Mouse (Mus musculus): ENCODE results near the gene Aoc1. TPM values are rescaled to one million over a fixed set of nuclear protein-coding genes. Genes with fewer than 3 reads are reported as not detected.

The Aoc1 gene
- polyA plus RNA-seq, 1 experiment from 2014 or later: not detected

GRCm38 (mm10) chr6:48905606-48906005 is 32.9 kb downstream of the Aoc1 start:
- Histone ChIP-seq H3K36me3 (ENCODE audit: control insufficient read depth, insufficient read depth, low read length) (no peaks in the 10 kb centered on the region), H3K27ac (replicated peaks; ENCODE audit: low read depth, low read length) (no peak overlapping the region), H3K4me1 (ENCODE audit: control insufficient read depth, insufficient read depth, low read length) (no peaks in the 10 kb centered on the region), H3K27me3 (ENCODE audit: control insufficient read depth, insufficient read depth, low read length) (no peaks in the 10 kb centered on the region), H3K4me3 (ENCODE audit: low read depth, low read length) (no peak overlapping the region), H3K4me2 (ENCODE audit: low read depth, severe bottlenecking) (no peak overlapping the region), H3K9ac (ENCODE audit: low read length) (no peak overlapping the region), H3K9me3 (ENCODE audit: control insufficient read depth, low read length) (no peaks in the 10 kb centered on the region)
- DNase-seq (ENCODE audit: low spot score): no peak
- no peak for ATAC-seq (ENCODE audit: insufficient number of reproducible peaks, low FRiP score, low TSS enrichment, low read depth)
- WGBS: 94% methylated on average over 13 of the region's 13 CpGs

GRCm38 (mm10) chr6:48906371-48906770 is 33.7 kb downstream of the Aoc1 start:
- no peaks in the 10 kb centered on the region for H3K36me3 ChIP-seq (ENCODE audit: control insufficient read depth, insufficient read depth, low read length)
- H3K9ac ChIP-seq (ENCODE audit: low read length): no peak overlapping the region
- H3K27ac ChIP-seq (replicated peaks; ENCODE audit: low read depth, low read length): no peak overlapping the region
- no peaks in the 10 kb centered on the region for H3K27me3 ChIP-seq (ENCODE audit: control insufficient read depth, insufficient read depth, low read length)
- H3K4me2 ChIP-seq (ENCODE audit: low read depth, severe bottlenecking): no peak overlapping the region
- H3K9me3 ChIP-seq (ENCODE audit: control insufficient read depth, low read length): no peaks in the 10 kb centered on the region
- no peaks in the 10 kb centered on the region for H3K4me1 ChIP-seq (ENCODE audit: control insufficient read depth, insufficient read depth, low read length)
- DNase-seq (ENCODE audit: low spot score): no peak
- ATAC-seq (ENCODE audit: insufficient number of reproducible peaks, low FRiP score, low TSS enrichment, low read depth): no peak
- 92% methylated on average over 14 of the region's 14 CpGs for WGBS
- no peak overlapping the region for H3K4me3 ChIP-seq (ENCODE audit: low read depth, low read length)

- Histone ChIP-seq H3K27ac (replicated peaks; ENCODE audit: low read depth, low read length) (no peak overlapping the region), H3K27me3 (ENCODE audit: control insufficient read depth, insufficient read depth, low read length) (no peaks in the 10 kb centered on the region), H3K36me3 (ENCODE audit: control insufficient read depth, insufficient read depth, low read length) (no peaks in the 10 kb centered on the region), H3K9me3 (ENCODE audit: control insufficient read depth, low read length) (no peaks in the 10 kb centered on the region), H3K4me2 (ENCODE audit: low read depth, severe bottlenecking) (no peak overlapping the region), H3K4me1 (ENCODE audit: control insufficient read depth, insufficient read depth, low read length) (no peaks in the 10 kb centered on the region), H3K4me3 (ENCODE audit: low read depth, low read length) (no peak overlapping the region), H3K9ac (ENCODE audit: low read length) (no peak overlapping the region)
- ATAC-seq (ENCODE audit: insufficient number of reproducible peaks, low FRiP score, low TSS enrichment, low read depth) (no peak), DNase-seq (ENCODE audit: low spot score) (no peak)
- WGBS: 84% methylated on average over 1 of the region's 1 CpGs
These were observed 36.5 kb downstream of the Aoc1 start for GRCm38 (mm10) chr6:48909229-48909628.

- 56% methylated on average over 3 of the region's 3 CpGs for WGBS
- no peaks in the 10 kb centered on the region for H3K9me3 ChIP-seq (ENCODE audit: control insufficient read depth, low read length)
These were observed 39.3 kb downstream of the Aoc1 start for GRCm38 (mm10) chr6:48912033-48912432.

GRCm38 (mm10) chr6:48913587-48913986 is 40.9 kb downstream of the Aoc1 start:
- H3K9ac ChIP-seq (ENCODE audit: low read length): no peak overlapping the region
- no peaks in the 10 kb centered on the region for H3K9me3 ChIP-seq (ENCODE audit: control insufficient read depth, low read length)
- no peak overlapping the region for H3K4me2 ChIP-seq (ENCODE audit: low read depth, severe bottlenecking)
- no peak for DNase-seq (ENCODE audit: low spot score)
- no peak overlapping the region for H3K4me3 ChIP-seq (ENCODE audit: low read depth, low read length)
- H3K4me1 ChIP-seq (ENCODE audit: control insufficient read depth, insufficient read depth, low read length): no peaks in the 10 kb centered on the region
- H3K27ac ChIP-seq (replicated peaks; ENCODE audit: low read depth, low read length): no peak overlapping the region
- H3K27me3 ChIP-seq (ENCODE audit: control insufficient read depth, insufficient read depth, low read length): no peaks in the 10 kb centered on the region
- WGBS: 91% methylated on average over 2 of the region's 2 CpGs
- ATAC-seq (ENCODE audit: insufficient number of reproducible peaks, low FRiP score, low TSS enrichment, low read depth): no peak
- H3K36me3 ChIP-seq (ENCODE audit: control insufficient read depth, insufficient read depth, low read length): no peaks in the 10 kb centered on the region

More at GRCm38 (mm10) chr6:48912033-48912432, 39.3 kb downstream of the Aoc1 start:
- Histone ChIP-seq H3K4me2 (ENCODE audit: low read depth, severe bottlenecking) (no peak overlapping the region), H3K36me3 (ENCODE audit: control insufficient read depth, insufficient read depth, low read length) (no peaks in the 10 kb centered on the region), H3K4me1 (ENCODE audit: control insufficient read depth, insufficient read depth, low read length) (no peaks in the 10 kb centered on the region), H3K27ac (replicated peaks; ENCODE audit: low read depth, low read length) (no peak overlapping the region), H3K4me3 (ENCODE audit: low read depth, low read length) (no peak overlapping the region), H3K27me3 (ENCODE audit: control insufficient read depth, insufficient read depth, low read length) (no peaks in the 10 kb centered on the region), H3K9ac (ENCODE audit: low read length) (no peak overlapping the region)
- no peak for DNase-seq (ENCODE audit: low spot score)
- ATAC-seq (ENCODE audit: insufficient number of reproducible peaks, low FRiP score, low TSS enrichment, low read depth): no peak

- no peak within 1 kb of the TSS for H3K27ac ChIP-seq (replicated peaks; ENCODE audit: low read depth, low read length)
- H3K9me3 ChIP-seq (ENCODE audit: control insufficient read depth, low read length): no peaks in the 10 kb centered on the region
- no peak for ATAC-seq (ENCODE audit: insufficient number of reproducible peaks, low FRiP score, low TSS enrichment, low read depth)
- no peaks in the 10 kb centered on the region for H3K27me3 ChIP-seq (ENCODE audit: control insufficient read depth, insufficient read depth, low read length)
- H3K36me3 ChIP-seq (ENCODE audit: control insufficient read depth, insufficient read depth, low read length): no peaks in the 10 kb centered on the region
- WGBS: 91% methylated on average over 5 of the region's 5 CpGs
- no peak within 1 kb of the TSS for H3K4me3 ChIP-seq (ENCODE audit: low read depth, low read length)
- H3K4me2 ChIP-seq (ENCODE audit: low read depth, severe bottlenecking): no peak within 1 kb of the TSS
- H3K4me1 ChIP-seq (ENCODE audit: control insufficient read depth, insufficient read depth, low read length): no peaks in the 10 kb centered on the region
- no peak for DNase-seq (ENCODE audit: low spot score)
- H3K9ac ChIP-seq (ENCODE audit: low read length): no peak within 1 kb of the TSS
These were observed 56.9 kb downstream of the Aoc1 start, which contains the start of gene 1600015I10Rik for GRCm38 (mm10) chr6:48929595-48929994. 1600015I10Rik (plus strand) TSS chr6:48929895.

GRCm38 (mm10) chr6:48949596-48949995 is 76.9 kb downstream of the Aoc1 start:
- DNase-seq (ENCODE audit: low spot score) (no peak), ATAC-seq (ENCODE audit: insufficient number of reproducible peaks, low FRiP score, low TSS enrichment, low read depth) (no peak)
- no peak overlapping the region for H3K9ac ChIP-seq (ENCODE audit: low read length)
- no peaks in the 10 kb centered on the region for H3K27me3 ChIP-seq (ENCODE audit: control insufficient read depth, insufficient read depth, low read length)
- H3K4me1 ChIP-seq (ENCODE audit: control insufficient read depth, insufficient read depth, low read length): no peaks in the 10 kb centered on the region
- WGBS: 78% methylated on average over 2 of the region's 2 CpGs
- no peaks in the 10 kb centered on the region for H3K9me3 ChIP-seq (ENCODE audit: control insufficient read depth, low read length)
- H3K4me2 ChIP-seq (ENCODE audit: low read depth, severe bottlenecking): no peak overlapping the region
- no peak overlapping the region for H3K27ac ChIP-seq (replicated peaks; ENCODE audit: low read depth, low read length)
- H3K4me3 ChIP-seq (ENCODE audit: low read depth, low read length): no peak overlapping the region
- H3K36me3 ChIP-seq (ENCODE audit: control insufficient read depth, insufficient read depth, low read length): no peaks in the 10 kb centered on the region

GRCm38 (mm10) chr6:48950676-48951075 is 78.0 kb downstream of the Aoc1 start:
- H3K9ac ChIP-seq (ENCODE audit: low read length): no peak overlapping the region
- 81% methylated on average over 5 of the region's 5 CpGs for WGBS
- no peaks in the 10 kb centered on the region for H3K4me1 ChIP-seq (ENCODE audit: control insufficient read depth, insufficient read depth, low read length)
- no peaks in the 10 kb centered on the region for H3K27me3 ChIP-seq (ENCODE audit: control insufficient read depth, insufficient read depth, low read length)
- no peak for DNase-seq (ENCODE audit: low spot score)
- H3K9me3 ChIP-seq (ENCODE audit: control insufficient read depth, low read length): no peaks in the 10 kb centered on the region
- H3K4me2 ChIP-seq (ENCODE audit: low read depth, severe bottlenecking): no peak overlapping the region
- no peak overlapping the region for H3K4me3 ChIP-seq (ENCODE audit: low read depth, low read length)
- no peaks in the 10 kb centered on the region for H3K36me3 ChIP-seq (ENCODE audit: control insufficient read depth, insufficient read depth, low read length)
- ATAC-seq (ENCODE audit: insufficient number of reproducible peaks, low FRiP score, low TSS enrichment, low read depth): no peak
- H3K27ac ChIP-seq (replicated peaks; ENCODE audit: low read depth, low read length): no peak overlapping the region

- WGBS: 93% methylated on average over 6 of the region's 6 CpGs
- no peak overlapping the region for H3K9ac ChIP-seq (ENCODE audit: low read length)
- no peak for ATAC-seq (ENCODE audit: insufficient number of reproducible peaks, low FRiP score, low TSS enrichment, low read depth)
- no peaks in the 10 kb centered on the region for H3K9me3 ChIP-seq (ENCODE audit: control insufficient read depth, low read length)
- no peaks in the 10 kb centered on the region for H3K4me1 ChIP-seq (ENCODE audit: control insufficient read depth, insufficient read depth, low read length)
- DNase-seq (ENCODE audit: low spot score): no peak
- H3K27ac ChIP-seq (replicated peaks; ENCODE audit: low read depth, low read length): no peak overlapping the region
- H3K27me3 ChIP-seq (ENCODE audit: control insufficient read depth, insufficient read depth, low read length): no peaks in the 10 kb centered on the region
- no peak overlapping the region for H3K4me3 ChIP-seq (ENCODE audit: low read depth, low read length)
- no peak overlapping the region for H3K4me2 ChIP-seq (ENCODE audit: low read depth, severe bottlenecking)
- H3K36me3 ChIP-seq (ENCODE audit: control insufficient read depth, insufficient read depth, low read length): no peaks in the 10 kb centered on the region
These were observed 78.9 kb downstream of the Aoc1 start for GRCm38 (mm10) chr6:48951630-48952029.

Measured in limb, embryonic 11.5 days (tissue).